In the genomic region with DNA sequence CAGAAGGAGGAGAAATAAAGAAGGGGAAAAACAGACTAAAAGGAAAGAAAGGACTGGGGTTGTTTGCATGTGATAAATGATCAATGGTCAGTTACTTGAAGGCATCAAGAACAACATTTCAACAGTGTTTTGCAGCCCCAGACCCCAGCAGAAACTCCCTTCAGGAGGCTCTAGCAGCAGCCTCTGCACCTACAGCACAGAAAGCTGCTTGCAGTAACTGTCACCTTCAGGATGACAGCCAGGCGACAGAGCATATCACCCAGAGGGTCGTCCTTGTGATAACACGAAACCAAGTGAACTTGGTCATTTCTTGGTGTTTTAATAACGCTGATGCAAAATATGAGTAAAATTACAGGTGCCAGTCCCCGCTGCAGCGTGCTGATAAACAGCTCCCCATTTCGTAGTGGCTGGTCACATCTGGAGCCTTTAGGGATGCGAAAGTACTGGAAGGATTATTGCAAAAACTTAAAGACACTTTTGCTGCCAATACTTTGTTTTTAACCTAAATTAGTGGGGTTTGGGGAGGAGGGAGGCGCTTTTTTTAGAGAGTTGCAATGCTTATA, we compare ENCODE assay signal across 9 mouse cellular contexts. TPM values are rescaled to one million over a fixed set of nuclear protein-coding genes. Genes with fewer than 3 reads are reported as not detected.
DNase-seq lines count a peak whose midpoint lies in the region; ATAC-seq and TF ChIP-seq lines count a peak whose summit lies in the region.
"Had no signal": no experiment of that assay in that cellular context is flagged by ENCODE, and none has a peak within 500 bp of the region (broad histone marks: within the 10 kb centered on the region; RNA-seq: fewer than 3 reads in every experiment).

No protein-coding gene starts in this region.

- 17% methylated on average over 9 of the region's 9 CpGs for WGBS in intestine, embryonic 15.5 days
- 41% methylated on average over 9 of the region's 9 CpGs for WGBS in liver, adult 2 months
- 16% methylated on average over 9 of the region's 9 CpGs for WGBS in midbrain, postnatal 0 days

- no peak overlapping the region for H3K27ac ChIP-seq in intestine, embryonic 15.5 days
- no peak overlapping the region for H3K27ac ChIP-seq in liver, adult 2 months (replicated peaks; ENCODE audit: insufficient read depth, low read depth, low read length)
- H3K27ac ChIP-seq in midbrain, postnatal 0 days (ENCODE audit: low read depth, low read length) = no peak overlapping the region
- H3K27ac ChIP-seq: neural tube, embryonic 13.5 days had no signal

- H3K79me2 ChIP-seq in liver, adult 2 months (ENCODE audit: control insufficient read depth, insufficient read depth, low read length) = no peaks in the 10 kb centered on the region

- TF ChIP-seq CTCF in liver, adult 2 months (IDR thresholded peaks at IDR 0.05; ENCODE audit: low read depth, low read length) = no peak
- TF ChIP-seq CTCF in midbrain, postnatal 0 days (IDR thresholded peaks at IDR 0.05) = no peak

- no peak for TF ChIP-seq POLR2A in liver, adult 2 months (IDR thresholded peaks at IDR 0.05; ENCODE audit: extremely low read depth, insufficient read depth, low read length)

- 0 out of 2 replicates have a peak overlapping the region, but pooled peaks have one; percentile 1 for H3K4me2 ChIP-seq in intestine, embryonic 15.5 days (replicated peaks)
- peak overlapping the region; percentile 29; the same call in 1 of the 2 replicates for H3K4me2 ChIP-seq in midbrain, postnatal 0 days (ENCODE audit: low read depth, low read length, poor library complexity, severe bottlenecking)
- H3K4me2 ChIP-seq: neural tube, embryonic 13.5 days had no signal

- H3K4me1 ChIP-seq in intestine, embryonic 15.5 days (replicated peaks) = peaks cover 2% of the 10 kb centered on the region; the same call in 1 of the 2 replicates
- no peaks in the 10 kb centered on the region for H3K4me1 ChIP-seq in liver, adult 2 months (ENCODE audit: control insufficient read depth, insufficient read depth, low read length)
- 0 out of 2 replicates have a peak, but pooled peaks cover 7% of the 10 kb centered on the region for H3K4me1 ChIP-seq in midbrain, postnatal 0 days (ENCODE audit: insufficient read depth, low read length)

- H3K9me3 ChIP-seq in intestine, embryonic 15.5 days = no peaks in the 10 kb centered on the region
- H3K9me3 ChIP-seq in midbrain, postnatal 0 days (ENCODE audit: low read length) = no peaks in the 10 kb centered on the region
- H3K9me3 ChIP-seq: neural tube, embryonic 13.5 days had no signal

- no peaks in the 10 kb centered on the region for H3K36me3 ChIP-seq in intestine, embryonic 15.5 days
- no peaks in the 10 kb centered on the region for H3K36me3 ChIP-seq in liver, adult 2 months (ENCODE audit: control insufficient read depth, insufficient read depth, low read length)
- no peaks in the 10 kb centered on the region for H3K36me3 ChIP-seq in midbrain, postnatal 0 days (ENCODE audit: insufficient read depth, low read length)
- H3K36me3 ChIP-seq: neural tube, embryonic 13.5 days had no signal

- no peak overlapping the region for H3K4me3 ChIP-seq in intestine, embryonic 15.5 days (replicated peaks)
- H3K4me3 ChIP-seq in liver, adult 2 months (ENCODE audit: insufficient read depth, low read depth, low read length) = no peak overlapping the region
- no peak overlapping the region for H3K4me3 ChIP-seq in midbrain, postnatal 0 days (ENCODE audit: low read depth, low read length)
- H3K4me3 ChIP-seq: neural tube, embryonic 13.5 days had no signal

- DNase-seq in cerebellum, postnatal 10 days = peak; percentile 17 to 29
- no peak for DNase-seq in cerebellum, adult 18-20 months
- peak; percentile 64 for DNase-seq in gastrocnemius, postnatal 10 days
- DNase-seq in liver, adult 2 months (ENCODE audit: extremely low read depth, low read depth, low spot score) = peak; percentile 15
- peak; percentile 86 for DNase-seq in midbrain, postnatal 0 days (ENCODE audit: low spot score)
- DNase-seq in telencephalon, adult 2 months (ENCODE audit: low read depth, low spot score) = peak; percentile 46

- no peak overlapping the region for H3K9ac ChIP-seq in intestine, embryonic 15.5 days
- no peak overlapping the region for H3K9ac ChIP-seq in liver, adult 2 months (ENCODE audit: low read depth, low read length)
- no peak overlapping the region for H3K9ac ChIP-seq in midbrain, postnatal 0 days (replicated peaks; ENCODE audit: low read length, poor library complexity, severe bottlenecking)
- H3K9ac ChIP-seq: neural tube, embryonic 13.5 days had no signal

- ATAC-seq in common myeloid progenitor, adult 5-6 weeks (replicated peaks; ENCODE audit: low read depth, poor library complexity, severe bottlenecking) = peak; percentile 95
- peak; percentile 49; the same call in 1 of the 2 replicates for ATAC-seq in intestine, embryonic 15.5 days
- ATAC-seq in midbrain, postnatal 0 days (ENCODE audit: low FRiP score) = 0 out of 2 replicates have a peak, but pooled peaks have one; percentile 63

- H3K27me3 ChIP-seq in intestine, embryonic 15.5 days (replicated peaks) = no peaks in the 10 kb centered on the region
- no peaks in the 10 kb centered on the region for H3K27me3 ChIP-seq in liver, adult 2 months (ENCODE audit: control insufficient read depth, insufficient read depth, low read length)
- H3K27me3 ChIP-seq in midbrain, postnatal 0 days (ENCODE audit: insufficient read depth, low read length) = no peaks in the 10 kb centered on the region
- H3K27me3 ChIP-seq: neural tube, embryonic 13.5 days had no signal

RNA-seq across cellular contexts. Expression of a gene that starts 38.6 kb away (rescaled TPM):
- total RNA-seq in common myeloid progenitor, adult 5-6 weeks (2017) = 75.2 and 80.6 TPM in 2 replicates
- total RNA-seq in gastrocnemius, postnatal 10 days (2021) = 10 to 100 TPM; 26.0 to 27.5 TPM
- polyA plus RNA-seq in intestine, embryonic 15.5 days (2015; fragmentation: Nextera tagmentation; extraction: Ambion mirVana) = 77.4 and 79.3 TPM in 2 replicates
- 1.7 and 2.5 TPM in 2 replicates for total RNA-seq in liver, adult 2 months (2014; rRNA removed)
- 0.54 and 1.2 TPM in 2 replicates for polyA plus RNA-seq in liver, adult 2 months (2012; rRNA removed)
- total RNA-seq in midbrain, postnatal 0 days (2014; rRNA removed) = 148 and 156 TPM in 2 replicates
- 167 and 170 TPM in 2 replicates for polyA plus RNA-seq in midbrain, postnatal 0 days (2015; fragmentation: Nextera tagmentation; extraction: Ambion mirVana)

Comparison
In these comparisons a context has a peak if more than half of its experiments do, and no peak if none do; other contexts are left out.
1. DNase-seq: peak in cerebellum, postnatal 10 days (2 of 2), gastrocnemius, postnatal 10 days (single experiment), liver, adult 2 months (single experiment), midbrain, postnatal 0 days (single experiment) and telencephalon, adult 2 months (single experiment); none in cerebellum, adult 18-20 months (0 of 2).
2. Peak in every context shown above with its lines, with median percentiles within 50 percentile points of each other: ATAC-seq.